Mouse (Mus musculus) gastrocnemius, postnatal 14 days (tissue): ENCODE data around the gene Cort. TPM values are rescaled to one million over a fixed set of nuclear protein-coding genes. Genes with fewer than 3 reads are reported as not detected.
"Not testable (repeated sequence)": the region's sequence is repeated elsewhere in the genome, so short reads cannot be mapped to it uniquely, and the experiment has no call there.

ENCODE experiments used
- DNase-seq: peaks from one replicate; pipeline ENCODE4 v3.0.0; 2021; ENCODE audit warnings: mixed read lengths
- intact Hi-C: fragments of 180-260 bp; cut with DNase I; formaldehyde crosslinking; loops from one replicate; pipeline ENCODE4 v1.15.1; 2025; ENCODE audit warnings: low total_unique reads
- total RNA-seq, 2 experiments: library from RNA; stranded (reverse); gene quantifications; 2 replicates each; pipeline ENCODE4 v1.2.3; 2021

Gene Cort
- total RNA-seq, 2 experiments from 2014 or later = 0.33 TPM; not detected in 1

DNA sequence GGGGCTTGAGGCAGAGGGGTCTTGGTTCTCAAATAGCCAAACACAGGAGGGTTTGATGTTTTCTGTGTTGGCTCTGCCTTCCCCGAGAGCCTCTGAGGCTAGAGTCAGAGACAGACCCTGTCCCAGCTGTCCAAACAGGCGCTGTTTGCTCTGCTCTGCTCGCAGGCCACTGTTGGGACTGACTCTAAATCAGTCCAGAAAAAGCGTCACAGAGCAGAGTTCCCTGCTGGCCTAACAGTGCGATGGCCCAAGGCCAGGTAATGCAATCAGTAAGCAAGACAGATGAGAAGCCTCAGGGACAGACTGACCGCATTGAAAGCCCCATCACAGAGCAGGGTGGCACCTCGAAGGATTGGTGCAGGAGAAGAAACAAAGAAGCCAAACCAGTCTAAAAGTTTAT lies 23.0 kb upstream of the Cort start:
- DNase-seq = peak; percentile 56
- intact Hi-C loops = loop anchor here (5.0 to 10.0 kb wide), 2 partner anchors 33 to 455 kb away; no protein-coding TSS in a partner anchor

- DNase-seq = no peak
- intact Hi-C loops = loop anchor here (5.0 to 10.0 kb wide), 2 partner anchors 33 to 456 kb away; no protein-coding TSS in a partner anchor
Observed at GRCm38 (mm10) chr4:149149196-149149595, 22.6 kb upstream of the Cort start.

GRCm38 (mm10) chr4:149148084-149148483 lies 21.5 kb upstream of the Cort start:
- DNase-seq = no peak
- intact Hi-C loops = loop anchor here (5.0 to 10.0 kb wide), 2 partner anchors 34 to 457 kb away; no protein-coding TSS in a partner anchor

DNA sequence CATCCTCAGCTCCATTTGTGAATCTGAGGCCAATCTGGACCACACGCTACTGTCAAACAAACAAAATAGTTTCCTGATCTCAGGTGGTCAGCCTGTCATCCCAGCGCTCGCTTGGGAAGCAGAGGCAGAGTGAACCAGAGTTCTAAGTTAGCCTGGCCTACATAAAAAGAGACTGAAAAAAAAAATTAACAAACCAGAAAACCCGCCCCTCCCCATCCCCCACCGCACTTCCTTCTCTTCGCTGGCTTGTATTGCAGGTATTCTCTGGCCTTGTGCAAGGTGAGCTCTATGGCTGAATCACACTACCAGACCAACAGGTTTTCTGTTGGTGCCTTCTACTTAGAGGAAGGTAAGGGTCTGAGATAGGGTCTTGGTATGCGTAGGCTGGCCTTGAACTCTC lies 21.0 kb upstream of the Cort start:
- no peak for DNase-seq
- intact Hi-C loops = loop anchor here (5.0 to 10.0 kb wide), 2 partner anchors 35 to 457 kb away; no protein-coding TSS in a partner anchor

DNA sequence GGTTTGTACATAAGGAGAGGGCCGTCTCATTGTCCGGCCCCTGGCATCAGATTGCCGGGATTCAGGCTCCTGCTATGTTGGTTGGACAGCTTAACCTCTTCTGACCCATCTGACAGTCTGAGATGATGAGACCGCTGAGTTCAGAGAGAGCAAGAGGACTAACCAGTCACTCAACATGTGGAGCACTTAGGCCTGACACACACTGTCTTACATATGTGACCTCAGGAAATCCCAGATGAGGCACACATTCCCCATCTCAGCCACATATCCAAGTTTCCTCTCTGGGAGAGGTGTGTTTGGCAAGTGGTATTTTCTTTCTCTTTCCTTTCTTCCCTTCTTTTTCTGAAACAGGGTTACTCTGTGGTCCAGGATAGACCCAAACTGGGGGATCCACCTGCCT lies 18.6 kb upstream of the Cort start:
- DNase-seq = no peak

DNA sequence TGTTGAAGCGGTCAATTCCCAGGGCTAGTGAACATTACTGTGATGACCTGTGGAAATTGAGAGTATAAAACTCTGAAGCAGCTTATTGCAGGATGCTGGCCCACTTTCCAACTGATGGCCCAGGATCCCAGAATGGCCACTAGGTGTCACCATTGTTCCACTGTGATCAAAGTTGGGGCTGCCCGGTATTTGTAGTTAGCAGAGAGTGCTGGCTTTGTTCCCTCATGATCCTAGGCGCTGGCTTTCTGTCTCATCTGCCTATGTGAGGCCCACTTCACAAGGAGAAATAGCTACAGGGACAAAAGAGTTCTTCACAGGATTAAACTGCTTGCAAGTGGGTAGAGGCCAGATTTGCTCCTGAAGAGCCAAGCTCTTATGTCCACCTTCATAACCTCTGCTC lies 17.9 kb upstream of the Cort start:
- DNase-seq = peak; percentile 77
- intact Hi-C loops = loop anchor here (10.0 kb wide), 1 partner anchor 460 kb away; no protein-coding TSS in a partner anchor

More for the DNA sequence above, 18.6 kb upstream of the Cort start:
- intact Hi-C loops = loop anchor here (5.0 to 10.0 kb wide), 2 partner anchors 37 to 460 kb away; no protein-coding TSS in a partner anchor

- DNase-seq = no peak
- intact Hi-C loops = loop anchor here (10.0 kb wide), 1 partner anchor 461 kb away; no protein-coding TSS in a partner anchor
Observed at GRCm38 (mm10) chr4:149143594-149143993, 17.0 kb upstream of the Cort start.

DNA sequence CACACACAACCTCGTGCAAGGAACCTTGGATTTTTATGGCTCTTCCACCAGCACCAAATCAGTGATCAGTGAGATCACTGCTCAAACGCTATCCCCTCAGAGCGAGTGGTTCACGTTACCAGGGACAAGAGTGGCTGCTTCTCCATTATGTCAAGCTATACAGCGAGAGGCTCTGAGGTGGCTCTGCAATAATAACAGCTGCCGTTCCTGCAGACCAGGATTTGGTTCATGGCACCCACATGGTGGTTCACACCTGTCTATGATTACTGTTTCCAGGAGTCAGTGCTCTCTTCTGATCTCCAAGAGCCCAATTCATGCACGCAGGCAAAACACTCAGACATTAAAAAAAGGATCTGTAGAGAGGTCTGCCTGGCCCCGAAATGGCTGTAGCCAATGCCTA lies 12.0 kb upstream of the Cort start:
- intact Hi-C loops = no loop called here
- DNase-seq = no peak

GRCm38 (mm10) chr4:149136982-149137770 lies 10.6 kb upstream of the Cort start, which contains the start of gene Cenps:
Gene Cenps, minus strand, starts transcription at chr4:149137629.
- peak; percentile 91 for DNase-seq
- intact Hi-C loops = no loop called here

- intact Hi-C loops = no loop called here
Observed at GRCm38 (mm10) chr4:149136116-149136850, 9.7 kb upstream of the Cort start.

DNA sequence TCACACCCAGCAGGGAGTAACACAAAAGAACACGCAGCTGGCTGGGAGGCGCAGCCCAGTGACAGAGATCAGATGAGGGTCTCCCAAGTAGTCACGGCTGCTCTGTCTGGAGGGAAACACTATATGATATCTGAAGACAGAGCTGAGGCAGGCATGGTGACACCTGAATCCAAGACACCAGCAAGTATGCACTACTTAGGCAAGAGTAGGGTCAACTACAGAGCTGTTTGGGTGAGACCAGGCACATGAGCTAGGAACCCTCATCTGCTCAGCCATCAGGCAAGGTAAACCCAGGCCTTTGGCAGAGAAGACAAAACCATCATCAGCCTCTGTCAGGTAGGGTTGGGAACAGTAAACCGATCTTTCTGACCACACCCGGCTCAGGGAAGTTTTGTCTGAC lies 6.8 kb upstream of the Cort start:
- DNase-seq = no peak
- intact Hi-C loops = no loop called here

More at GRCm38 (mm10) chr4:149136116-149136850, 9.7 kb upstream of the Cort start:
- DNase-seq = no peak

- no peak for DNase-seq
- intact Hi-C loops = no loop called here
Observed at GRCm38 (mm10) chr4:149131789-149132565, 5.4 kb upstream of the Cort start.

DNA sequence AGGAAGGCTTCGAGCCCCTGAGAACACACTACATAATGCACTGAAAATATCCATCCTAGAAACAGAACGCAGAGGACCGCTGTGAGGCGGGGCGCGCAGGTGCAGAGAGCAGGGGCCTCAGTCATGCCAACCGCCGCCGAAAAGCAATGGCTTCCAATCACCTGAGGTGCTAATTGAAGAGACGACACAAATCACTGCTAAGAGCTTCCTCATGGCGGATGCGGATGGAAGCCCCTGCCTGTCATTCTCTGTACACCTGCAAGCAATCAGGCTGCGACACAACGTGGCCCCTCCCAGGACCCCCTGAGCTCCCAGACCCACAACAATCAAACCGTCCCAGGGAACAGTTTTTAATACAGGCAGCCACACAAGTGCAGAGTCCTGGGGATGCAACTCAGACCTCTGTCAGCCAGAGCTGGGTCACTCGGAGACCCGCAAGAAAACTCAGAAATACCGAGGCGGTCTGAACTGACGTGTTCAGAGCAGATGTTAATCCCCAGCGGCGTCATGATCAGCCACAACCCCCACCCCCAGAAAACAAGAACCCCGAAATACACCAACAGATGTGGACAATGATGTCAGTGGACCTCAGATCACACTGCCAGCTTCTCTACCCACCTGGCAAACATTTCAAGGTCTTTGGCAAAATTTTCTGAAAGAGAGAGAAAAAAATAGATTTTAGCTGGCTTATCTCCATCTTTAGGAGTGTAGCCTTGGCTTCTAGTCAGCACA lies 4.6 kb upstream of the Cort start:
- intact Hi-C loops = no loop called here
- no peak for DNase-seq

- intact Hi-C loops = no loop called here
- DNase-seq = no peak
Observed at GRCm38 (mm10) chr4:149128467-149128866, 1.9 kb upstream of the Cort start.

DNA sequence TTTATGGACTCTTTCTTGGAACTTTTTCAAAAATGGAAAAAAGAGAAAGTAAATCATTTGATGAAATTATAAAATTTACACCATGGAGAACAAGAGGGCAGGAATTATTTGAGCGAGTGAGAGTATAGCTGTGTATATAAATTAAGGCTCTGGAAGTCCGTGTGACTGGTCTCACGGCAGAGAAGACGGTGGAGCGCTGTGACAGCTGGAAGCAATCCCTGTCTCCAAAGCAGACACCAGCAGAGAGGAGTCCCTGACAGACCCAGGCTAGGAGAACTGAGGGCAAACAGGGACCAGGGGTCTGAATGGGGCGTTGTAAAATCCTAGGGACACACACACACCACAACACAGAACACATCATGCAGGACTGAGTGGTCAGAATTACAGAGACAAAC lies 451 bp downstream of the Cort start:
- no peak for DNase-seq
- intact Hi-C loops = no loop called here

DNA sequence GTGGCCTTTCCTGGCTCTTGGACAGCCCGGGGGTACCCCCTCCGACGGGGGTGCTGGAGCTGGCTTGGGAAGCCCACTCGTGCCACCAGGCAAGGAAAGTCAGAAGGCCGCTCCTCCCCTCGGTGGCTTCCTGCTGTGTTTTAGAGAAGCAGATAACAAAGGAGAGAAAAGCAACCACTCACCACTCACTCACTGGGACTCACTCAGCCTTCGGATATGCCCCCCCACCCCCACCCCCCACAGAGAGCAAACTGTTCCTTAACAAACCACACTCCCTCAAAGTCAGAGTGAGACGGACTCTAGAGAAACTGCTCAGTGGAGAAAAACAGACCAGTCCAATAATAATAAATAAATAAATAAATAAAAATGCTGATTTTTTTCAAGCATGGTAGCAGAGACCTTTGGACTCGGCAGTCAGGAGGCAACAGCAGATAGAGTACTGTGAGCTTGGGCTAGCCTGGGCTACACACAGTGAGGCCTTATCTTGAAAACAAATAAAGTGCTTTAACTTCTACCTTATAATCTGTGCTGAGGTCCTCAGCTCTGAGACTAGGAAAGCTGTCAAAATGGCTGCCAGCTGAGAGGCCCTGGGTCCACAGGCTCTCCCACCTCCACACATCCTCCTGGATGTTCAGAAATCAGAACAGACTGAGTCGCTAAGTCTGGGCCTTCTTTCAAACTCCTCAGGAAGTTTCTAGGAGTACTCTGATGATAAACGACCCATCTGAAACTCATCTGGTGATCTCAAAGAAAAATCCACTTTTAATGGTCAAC lies 1.0 kb downstream of the Cort start:
- no peak for DNase-seq
- intact Hi-C loops = no loop called here

- intact Hi-C loops = no loop called here
- no peak for DNase-seq
Observed at GRCm38 (mm10) chr4:149123432-149123831, 3.1 kb downstream of the Cort start.

GRCm38 (mm10) chr4:149119978-149120562 lies 6.5 kb downstream of the Cort start:
- intact Hi-C loops, DNase-seq: not testable (repeated sequence)
